Mouse (Mus musculus) CH12.LX (cell line): ENCODE results near the gene Slc22a5.
"Not testable (repeated sequence)": the region's sequence is repeated elsewhere in the genome, so short reads cannot be mapped to it uniquely, and the experiment has no call there.

ENCODE experiments used
- CHD2 ChIP-seq: IDR thresholded peaks from 2 replicates; pipeline ENCODE4 v1.6.1; 2011; ENCODE audit warnings: low read length, improper control_type of control experiment
- CTCF ChIP-seq, 2 experiments: IDR thresholded peaks in 1 of 2; conservative IDR thresholded peaks in 1 of 2; 2 replicates each; pipeline ENCODE4 v1.5.1; 2011 to 2012; ENCODE audit warnings: low read depth in 2 of 2, low read length in 2 of 2, improper control_type of control experiment in 1 of 2, inconsistent platforms in 1 of 2, mild to moderate bottlenecking in 1 of 2, moderate library complexity in 1 of 2
- ELF1 ChIP-seq: IDR thresholded peaks from 2 replicates; pipeline ENCODE4 v1.6.1; 2014; ENCODE audit warnings: low read depth, mild to moderate bottlenecking, inconsistent platforms, low read length, improper control_type of control experiment
- EP300 ChIP-seq: IDR thresholded peaks from 2 replicates; pipeline ENCODE4 v1.6.1; 2011; ENCODE audit warnings: low read length, improper control_type of control experiment
- POLR2A ChIP-seq: IDR thresholded peaks from 2 replicates; pipeline ENCODE4 v1.6.1; 2011; ENCODE audit warnings: low read depth, mild to moderate bottlenecking, improper control_type of control experiment, low read length

GRCm38 (mm10) chr11:53931944-53932318 is 40.5 kb upstream of the Slc22a5 start:
- not testable (repeated sequence) for TF ChIP-seq POLR2A; CTCF (conservative IDR thresholded peaks at IDR 0.05 in 1 of 2, IDR thresholded peaks at IDR 0.05 in 1 of 2; ENCODE audit: low read depth in 2 of 2, low read length in 2 of 2); CHD2; ELF1; EP300
